Mouse (Mus musculus): ENCODE measurements at regions not wholly inside any gene's neighbourhood (a gene's known extent, or its start where the extent isn't known, plus 50 kb on each side); places are given as distances from the start of the nearest gene placed in this dataset.

DNA sequence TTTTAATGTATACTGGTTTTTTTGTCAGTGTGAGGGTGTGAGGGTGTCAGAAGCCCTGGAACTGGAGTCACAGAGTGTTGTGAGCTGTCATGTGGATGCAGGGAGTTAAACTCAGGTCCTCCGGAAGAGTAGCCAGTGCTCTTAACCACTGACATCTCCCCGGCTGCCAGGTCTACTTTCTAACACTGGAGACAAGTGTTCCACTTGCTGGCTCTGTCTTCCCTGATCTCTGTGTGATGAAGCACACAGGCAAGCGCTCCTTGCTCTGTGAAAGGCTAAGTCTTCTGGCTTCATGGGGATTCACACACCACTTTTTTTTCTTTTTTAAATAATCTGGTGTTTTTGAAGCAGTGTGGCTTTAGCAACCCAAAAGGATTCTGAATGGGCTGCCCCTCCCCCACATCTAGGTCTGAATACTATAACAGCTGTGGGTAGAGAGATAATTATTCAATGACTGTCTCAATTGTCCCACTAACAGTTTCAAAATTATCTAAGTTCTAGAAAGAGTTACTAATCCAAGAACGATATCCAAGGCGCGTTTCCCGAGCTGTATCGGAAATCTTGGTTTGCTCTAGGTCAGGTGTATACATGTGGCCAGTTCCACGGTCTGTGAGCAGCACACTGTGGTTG lies 208.4 kb upstream of the Smim15 start:
- DNase-seq (ENCODE audit: low spot score in 2 of 2), result no peak

DNA sequence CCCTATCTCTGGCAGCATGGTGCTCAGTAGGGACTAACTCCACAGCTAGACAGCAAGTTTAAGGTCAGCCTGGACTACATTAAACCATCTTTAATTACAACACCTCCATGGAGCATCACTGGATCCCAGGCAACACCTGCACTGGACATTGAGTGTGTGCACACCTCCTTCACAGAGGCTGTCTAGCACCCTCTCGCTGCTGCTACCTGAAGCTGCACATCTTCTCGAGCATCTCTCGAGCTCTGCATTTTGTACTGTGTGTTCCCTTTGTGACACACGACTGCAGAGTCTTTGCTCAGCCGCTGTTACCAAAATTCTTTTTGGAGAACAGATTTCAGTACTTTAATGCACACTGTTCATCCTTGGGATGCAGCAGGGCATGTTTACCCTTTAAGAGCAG lies 212.2 kb upstream of the Smim15 start:
- DNase-seq (ENCODE audit: low spot score in 2 of 2), result no peak

DNA sequence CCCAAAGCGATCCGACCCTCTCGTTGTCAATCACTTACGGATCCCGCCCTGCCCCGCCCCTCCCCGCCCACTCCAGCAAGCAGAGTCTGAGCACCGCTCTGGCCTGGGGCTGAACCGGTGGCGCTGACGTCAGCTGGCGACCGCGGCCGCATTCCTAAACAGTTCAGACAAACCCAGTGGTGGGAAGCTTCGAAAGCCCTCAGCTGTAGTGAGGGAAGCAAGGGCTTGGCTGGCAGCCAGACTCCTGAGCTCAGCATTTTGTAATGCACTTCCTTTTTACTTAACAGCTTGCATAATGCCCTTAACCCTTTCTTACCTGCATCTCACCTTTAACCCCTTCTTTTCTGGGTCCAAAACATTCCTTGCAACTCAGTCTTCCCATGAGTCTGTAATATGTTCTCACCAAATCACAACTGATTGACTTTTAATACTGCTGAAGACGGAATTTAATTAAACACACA lies 213.0 kb upstream of the Smim15 start:
- peak; percentile 90 to 92 for DNase-seq (ENCODE audit: low spot score in 2 of 2)

DNA sequence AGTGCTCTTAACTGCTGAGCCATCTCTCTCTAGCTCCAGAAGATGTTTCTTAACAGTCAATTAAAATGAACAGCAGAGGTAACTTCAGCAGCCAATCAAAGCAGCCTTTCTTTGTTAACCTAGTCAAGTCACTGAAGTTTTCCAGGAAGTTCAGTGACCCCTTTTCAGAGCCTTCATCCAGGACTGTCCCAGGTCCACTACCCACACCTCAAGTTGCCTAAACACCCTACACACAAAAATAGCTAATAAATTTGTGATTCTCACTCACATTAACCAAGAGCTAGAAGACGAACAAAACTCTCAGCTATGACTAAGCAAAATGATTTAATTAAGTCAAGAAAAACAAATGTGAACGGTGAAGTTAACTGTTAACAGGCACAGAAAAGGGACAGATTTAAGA lies 214.0 kb upstream of the Smim15 start:
- DNase-seq (ENCODE audit: low spot score in 2 of 2), result no peak

DNA sequence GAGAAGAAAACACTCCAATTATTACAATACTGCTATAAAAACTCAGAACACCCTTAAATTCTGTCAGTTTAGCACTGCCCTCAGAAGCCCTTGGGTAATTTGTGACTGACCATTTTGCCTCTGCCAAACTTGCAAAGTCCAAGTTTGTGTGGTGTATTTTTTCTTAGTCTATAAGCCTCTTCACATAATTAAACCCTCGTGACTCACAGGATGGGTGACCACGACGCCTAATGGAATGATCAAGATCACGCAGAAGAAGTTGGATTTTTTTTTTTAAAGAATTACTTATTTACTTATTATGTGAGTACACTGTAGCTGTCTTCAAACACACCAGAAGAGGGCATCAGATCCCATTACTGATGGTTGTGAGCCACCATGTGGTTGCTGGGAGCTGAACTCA lies 214.4 kb upstream of the Smim15 start:
- no peak for DNase-seq (ENCODE audit: low spot score in 2 of 2)

DNA sequence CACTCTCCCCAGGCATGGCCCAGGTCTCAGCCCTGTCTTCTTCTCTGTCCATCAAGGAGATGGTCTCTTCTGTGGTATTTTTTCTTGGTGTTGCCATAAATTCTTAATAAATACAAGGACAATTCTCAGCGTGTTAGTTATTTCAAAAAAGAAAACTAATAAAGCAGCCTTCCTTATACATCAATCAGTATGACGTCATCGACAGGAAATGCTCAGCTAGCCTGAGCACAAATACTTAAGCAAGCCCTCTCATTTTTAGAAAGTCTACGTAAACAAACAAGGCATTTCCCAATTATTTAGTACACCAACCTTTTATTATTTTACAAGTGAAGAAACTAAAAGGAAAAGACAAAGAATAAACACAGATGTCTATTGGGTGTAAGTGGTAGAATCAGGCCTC lies 218.6 kb upstream of the Smim15 start:
- no peak for DNase-seq (ENCODE audit: low spot score in 2 of 2)

GRCm38 (mm10) chr13:107823342-107823741 lies 220.9 kb upstream of the Smim15 start:
- no peak for DNase-seq (ENCODE audit: low spot score in 2 of 2)

GRCm38 (mm10) chr13:107822198-107822597 lies 222.0 kb upstream of the Smim15 start:
- DNase-seq (ENCODE audit: low spot score in 2 of 2), result no peak

- no peak for DNase-seq (ENCODE audit: low spot score in 2 of 2)
These were observed 230.6 kb upstream of the Smim15 start for GRCm38 (mm10) chr13:107813562-107814161.

- no peak for DNase-seq (ENCODE audit: low spot score in 2 of 2)
These were observed 232.2 kb upstream of the Smim15 start for GRCm38 (mm10) chr13:107812014-107812413.

DNA sequence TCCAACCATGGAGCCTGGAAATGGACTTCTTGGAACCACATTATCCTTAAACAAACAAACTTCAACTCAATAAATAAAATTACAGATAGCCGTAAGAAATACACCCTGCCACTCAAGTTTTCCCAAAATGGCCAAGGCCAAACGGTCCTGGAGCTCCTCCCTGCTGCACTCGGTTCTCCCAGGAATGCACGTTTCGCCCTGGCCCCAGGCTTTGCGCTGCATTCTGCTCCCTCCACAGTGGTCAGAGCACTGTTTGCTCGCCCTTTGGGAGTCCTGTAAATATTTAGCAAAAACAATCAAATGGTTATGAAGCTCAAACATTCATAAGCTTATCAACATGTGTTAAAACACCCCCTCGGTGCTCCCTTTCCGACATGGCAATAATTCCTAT lies 233.4 kb upstream of the Smim15 start:
- DNase-seq (ENCODE audit: low spot score in 2 of 2), result no peak

DNA sequence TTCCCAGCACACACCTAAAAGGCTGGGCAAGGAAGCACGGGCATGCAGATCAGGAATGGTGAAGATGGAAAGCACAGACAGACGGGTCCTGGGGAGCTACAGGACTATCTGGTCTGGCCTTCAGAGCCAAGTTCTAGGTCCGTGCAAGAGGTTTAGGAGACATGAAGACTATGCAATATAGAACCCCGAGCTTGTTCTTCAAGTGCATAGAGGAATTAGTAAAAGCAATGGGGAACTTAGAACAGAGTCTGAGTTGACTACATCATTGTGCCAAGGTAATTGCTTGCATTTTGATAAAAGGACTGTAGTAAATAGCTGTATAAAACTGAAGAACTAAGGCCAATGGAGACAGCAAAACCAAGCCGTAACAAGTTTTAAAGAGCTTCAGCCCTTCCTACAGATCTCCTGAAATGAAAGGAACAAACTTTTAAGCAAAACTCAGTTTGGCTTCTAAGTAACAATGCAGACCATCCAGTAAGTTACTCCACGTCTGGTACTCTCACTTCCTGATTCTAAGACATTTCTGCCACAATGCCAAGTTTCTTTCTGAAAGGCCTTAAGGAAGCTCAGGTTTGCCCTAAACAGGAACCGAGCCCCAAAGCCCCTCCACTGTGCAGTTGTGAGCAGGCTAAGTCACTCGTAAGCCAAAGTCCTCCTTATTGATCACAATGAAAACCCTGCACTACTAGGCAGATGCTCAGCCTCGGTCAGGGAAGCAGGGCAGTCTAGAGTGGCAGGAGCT lies 234.0 kb upstream of the Smim15 start:
- DNase-seq (ENCODE audit: low spot score in 2 of 2), result peak in 1 of 2 experiments; percentile 5

- DNase-seq (ENCODE audit: low spot score in 2 of 2), result no peak
These were observed 235.3 kb upstream of the Smim15 start for GRCm38 (mm10) chr13:107808961-107809360.

DNA sequence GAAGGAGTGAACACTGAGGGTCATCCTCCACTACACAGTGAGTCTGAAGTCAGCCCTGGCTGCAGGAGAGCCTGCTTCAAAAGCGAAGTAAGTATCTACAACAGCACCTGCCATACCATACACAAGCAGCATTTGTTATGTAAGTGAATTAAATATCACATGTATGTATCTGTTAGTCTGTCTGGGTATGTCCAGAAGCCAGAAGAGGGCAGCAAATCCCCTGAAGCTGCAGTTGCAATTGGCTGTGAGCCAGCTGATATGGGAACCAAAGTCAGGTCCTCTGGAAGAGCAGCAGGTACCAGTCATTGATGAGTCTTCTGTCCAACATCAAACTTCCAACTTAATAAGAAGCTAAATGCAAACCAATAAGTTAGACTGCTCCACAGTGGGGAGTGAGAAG lies 239.8 kb upstream of the Smim15 start:
- DNase-seq (ENCODE audit: low spot score in 2 of 2), result no peak

DNA sequence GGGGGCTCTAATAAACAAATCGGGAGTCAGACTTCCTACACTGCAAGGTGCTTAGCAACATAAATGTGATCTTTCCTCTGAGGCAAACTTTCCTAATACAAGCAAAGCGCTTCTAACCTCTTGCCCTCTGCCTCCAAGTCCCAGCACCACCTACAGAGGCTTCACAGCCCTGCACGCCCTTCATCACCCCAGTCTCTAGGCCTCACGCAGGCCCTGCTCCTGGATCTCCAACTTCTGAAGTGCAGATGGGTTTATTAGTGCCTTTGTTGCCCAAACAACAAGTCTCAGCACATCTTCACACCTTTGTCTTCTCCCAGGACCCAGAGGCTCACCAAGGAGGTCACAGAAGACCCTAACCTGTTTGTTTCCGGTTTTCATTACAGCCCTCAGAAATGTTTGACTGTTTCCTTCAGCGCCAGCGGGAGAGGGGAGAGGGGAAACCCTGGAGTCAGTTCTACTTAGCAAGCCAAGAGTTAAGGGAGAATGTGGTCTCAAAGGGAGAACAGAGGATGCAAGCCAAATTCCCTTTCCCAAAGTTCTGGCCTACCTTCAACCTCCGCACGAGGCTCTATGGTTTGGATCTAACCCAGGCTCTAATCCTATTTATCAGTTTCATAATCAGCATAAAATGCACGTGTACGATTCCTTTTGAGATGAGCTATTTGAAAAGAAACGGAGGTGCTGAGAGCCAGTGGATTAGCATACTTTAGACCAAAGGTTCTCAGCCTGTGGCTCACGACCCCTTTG lies 244.9 kb upstream of the Smim15 start:
- no peak for DNase-seq (ENCODE audit: low spot score in 2 of 2)

GRCm38 (mm10) chr13:107798144-107798543 lies 246.1 kb upstream of the Smim15 start:
- DNase-seq (ENCODE audit: low spot score in 2 of 2), result no peak

DNA sequence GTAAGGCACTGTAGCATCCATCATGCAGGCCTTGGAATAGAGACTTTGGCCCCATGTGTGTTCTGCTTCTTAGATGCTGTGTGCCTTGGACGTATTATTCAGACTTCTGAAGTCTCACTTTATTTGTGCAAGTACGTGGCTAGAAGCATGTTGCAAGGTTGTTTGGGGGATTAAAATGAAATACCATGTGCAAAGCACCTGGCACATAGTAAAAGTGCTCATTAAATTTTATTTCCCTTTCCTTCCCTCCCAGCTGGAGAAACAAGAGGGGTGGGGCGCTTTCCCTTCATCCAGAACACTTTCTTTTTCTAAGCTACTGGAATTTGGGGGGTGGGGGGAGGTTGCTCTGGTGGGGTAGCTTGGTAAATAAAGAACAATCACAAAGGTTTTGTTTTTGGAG lies 248.7 kb upstream of the Smim15 start:
- no peak for DNase-seq (ENCODE audit: low spot score in 2 of 2)

- no peak for DNase-seq (ENCODE audit: low spot score in 2 of 2)
These were observed 252.5 kb upstream of the Smim15 start for GRCm38 (mm10) chr13:107791770-107792169.

- no peak for DNase-seq (ENCODE audit: low spot score in 2 of 2)
These were observed 259.3 kb upstream of the Smim15 start for GRCm38 (mm10) chr13:107784971-107785370.

- no peak for DNase-seq (ENCODE audit: low spot score in 2 of 2)
These were observed 262.5 kb upstream of the Smim15 start for GRCm38 (mm10) chr13:107781741-107782140.

DNA sequence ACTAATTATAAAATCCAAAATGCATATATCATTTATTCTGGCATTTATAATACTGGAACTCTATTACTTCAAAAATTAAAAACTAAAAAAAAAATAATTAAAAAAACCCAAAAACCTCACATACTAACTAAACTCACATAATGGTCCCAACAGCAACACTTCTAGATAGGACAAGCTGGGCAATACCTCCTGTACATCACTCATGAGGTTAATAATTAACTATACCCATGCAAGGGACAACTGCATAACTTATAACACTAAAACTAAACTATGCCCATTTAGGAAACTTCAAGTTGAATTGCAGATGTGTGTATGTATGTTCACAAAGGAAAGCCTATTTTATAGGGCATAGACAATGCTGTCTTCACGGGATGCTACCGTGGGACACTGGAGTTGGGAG lies 263.0 kb upstream of the Smim15 start:
- DNase-seq (ENCODE audit: low spot score in 2 of 2), result no peak

DNA sequence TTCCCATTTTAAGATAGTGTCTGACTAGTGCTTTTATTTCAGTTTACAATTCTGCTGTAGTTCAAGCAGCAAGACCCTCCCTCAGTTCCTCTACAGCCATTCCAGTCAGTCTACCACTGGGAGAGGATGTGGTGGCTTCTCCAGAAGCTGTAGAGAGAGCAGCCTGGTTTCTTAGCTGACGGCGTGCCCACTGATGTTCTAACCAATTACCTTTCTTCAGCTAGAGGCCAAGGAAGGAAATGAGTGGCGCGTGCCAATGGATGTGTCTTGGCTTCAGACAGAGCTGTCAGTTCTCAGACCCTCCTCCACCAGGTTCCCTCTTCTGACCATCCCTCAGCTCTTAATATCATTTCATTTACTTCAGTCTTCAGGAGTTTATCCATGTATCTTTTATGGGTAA lies 264.7 kb upstream of the Smim15 start:
- DNase-seq (ENCODE audit: low spot score in 2 of 2), result no peak
